Mouse (Mus musculus): ENCODE data around the gene Gm20481. TPM values are rescaled to one million over a fixed set of nuclear protein-coding genes. Genes with fewer than 3 reads are reported as not detected.
"Not testable (repeated sequence)": the region's sequence is repeated elsewhere in the genome, so short reads cannot be mapped to it uniquely, and the experiment has no call there.

The Gm20481 gene
- polyA plus RNA-seq, 1 experiment from 2014 or later = not detected

DNA sequence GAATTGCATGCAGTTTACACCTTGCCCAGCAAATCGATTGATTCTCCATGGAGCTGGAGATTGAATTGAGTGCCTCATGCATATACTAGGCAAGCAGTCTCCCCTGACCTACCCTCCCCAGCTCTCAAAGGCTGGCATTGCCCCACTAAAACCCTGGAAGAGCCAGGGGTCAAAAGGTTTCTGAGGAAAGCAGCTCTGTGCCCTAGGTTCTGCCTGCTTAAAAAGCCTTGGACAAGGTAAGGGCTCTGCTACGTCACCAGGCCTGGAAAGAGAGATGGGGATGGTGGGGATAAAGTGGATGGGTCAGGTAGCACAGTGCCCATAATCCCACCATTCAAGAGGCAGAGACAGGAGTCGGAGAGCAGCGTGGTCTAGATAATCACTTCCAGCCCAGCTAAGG is 14.9 kb upstream of the Gm20481 start:
- 79% methylated on average over 4 of the region's 4 CpGs for WGBS
- ATAC-seq (replicated peaks; ENCODE audit: low FRiP score, low TSS enrichment, low read depth) = no peak
- H3K36me3 ChIP-seq (ENCODE audit: control insufficient read depth, insufficient read depth, low read length) = peaks cover 17% of the 10 kb centered on the region
- H3K4me3 ChIP-seq (ENCODE audit: low read depth, low read length) = no peak overlapping the region
- no peaks in the 10 kb centered on the region for H3K9me3 ChIP-seq (ENCODE audit: control insufficient read depth, low read length)
- no peak overlapping the region for H3K4me2 ChIP-seq (ENCODE audit: low read length)
- peaks cover 4% of the 10 kb centered on the region; the same call in 1 of the 2 replicates for H3K4me1 ChIP-seq (replicated peaks; ENCODE audit: control insufficient read depth, insufficient read depth, low read length)
- no peak overlapping the region for H3K9ac ChIP-seq (ENCODE audit: low read length)
- H3K27ac ChIP-seq (ENCODE audit: low read depth) = no peak overlapping the region
- no peak for DNase-seq (ENCODE audit: low spot score)
- no peaks in the 10 kb centered on the region; the same call in 1 of the 2 replicates for H3K27me3 ChIP-seq (replicated peaks; ENCODE audit: control insufficient read depth, insufficient read depth, low read length)

DNA sequence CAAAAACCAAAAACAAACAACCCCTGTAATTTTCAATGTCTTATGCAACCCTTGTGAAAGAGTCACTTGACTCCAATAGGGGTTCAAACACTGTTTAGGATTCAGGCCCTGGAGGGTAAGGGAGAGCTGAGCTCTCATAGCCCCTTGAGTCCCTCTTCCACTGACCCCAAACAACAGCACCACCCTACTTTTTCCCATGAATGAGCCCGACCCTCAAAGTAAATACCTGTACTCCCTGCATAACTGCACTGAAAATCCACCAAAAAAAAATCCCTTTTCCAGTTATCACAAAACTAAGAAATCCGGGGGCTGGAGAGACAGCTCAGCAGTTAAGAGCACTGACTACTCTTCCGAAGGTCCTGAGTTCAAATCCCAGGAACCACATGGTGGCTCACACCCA is 13.8 kb upstream of the Gm20481 start:
- ATAC-seq (replicated peaks; ENCODE audit: low FRiP score, low TSS enrichment, low read depth) (no peak), DNase-seq (ENCODE audit: low spot score) (no peak)
- Histone ChIP-seq H3K27ac (ENCODE audit: low read depth) (no peak overlapping the region), H3K4me2 (ENCODE audit: low read length) (no peak overlapping the region), H3K9me3 (ENCODE audit: control insufficient read depth, low read length) (no peaks in the 10 kb centered on the region), H3K27me3 (replicated peaks; ENCODE audit: control insufficient read depth, insufficient read depth, low read length) (no peaks in the 10 kb centered on the region; the same call in 1 of the 2 replicates), H3K9ac (ENCODE audit: low read length) (no peak overlapping the region), H3K4me1 (replicated peaks; ENCODE audit: control insufficient read depth, insufficient read depth, low read length) (peaks cover 7% of the 10 kb centered on the region), H3K36me3 (ENCODE audit: control insufficient read depth, insufficient read depth, low read length) (peaks cover 6% of the 10 kb centered on the region), H3K4me3 (ENCODE audit: low read depth, low read length) (no peak overlapping the region)
- whole genome bisulfite sequencing = 80% methylated on average over 3 of the region's 3 CpGs

DNA sequence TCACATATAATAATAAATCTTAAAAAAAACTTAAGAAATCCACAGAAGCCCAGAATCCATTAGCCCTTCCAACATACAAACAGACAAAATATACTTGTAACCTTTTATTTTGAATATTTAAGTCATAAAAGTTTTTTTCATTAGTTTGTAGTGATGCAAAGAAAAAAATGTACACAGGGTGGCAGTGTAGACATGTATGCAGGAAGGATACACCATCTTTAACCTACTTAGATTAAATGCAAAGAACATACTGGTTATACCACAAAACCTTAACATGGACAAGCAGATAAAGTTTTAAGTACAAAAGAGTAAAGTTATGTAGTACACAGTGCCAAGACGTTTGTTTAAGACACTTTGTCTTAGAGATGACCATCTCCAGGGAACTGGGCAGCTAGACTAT is 13.4 kb upstream of the Gm20481 start:
- H3K27ac ChIP-seq (ENCODE audit: low read depth) = no peak overlapping the region
- H3K4me1 ChIP-seq (replicated peaks; ENCODE audit: control insufficient read depth, insufficient read depth, low read length) = peaks cover 5% of the 10 kb centered on the region
- H3K4me2 ChIP-seq (ENCODE audit: low read length) = no peak overlapping the region
- no peaks in the 10 kb centered on the region; the same call in 1 of the 2 replicates for H3K27me3 ChIP-seq (replicated peaks; ENCODE audit: control insufficient read depth, insufficient read depth, low read length)
- WGBS = 38% methylated on average over 1 of the region's 1 CpGs
- peaks cover 2% of the 10 kb centered on the region; the same call in 1 of the 2 replicates for H3K36me3 ChIP-seq (ENCODE audit: control insufficient read depth, insufficient read depth, low read length)
- no peak overlapping the region for H3K4me3 ChIP-seq (ENCODE audit: low read depth, low read length)
- no peaks in the 10 kb centered on the region for H3K9me3 ChIP-seq (ENCODE audit: control insufficient read depth, low read length)
- DNase-seq (ENCODE audit: low spot score) (no peak), ATAC-seq (replicated peaks; ENCODE audit: low FRiP score, low TSS enrichment, low read depth) (no peak)
- H3K9ac ChIP-seq (ENCODE audit: low read length) = no peak overlapping the region

DNA sequence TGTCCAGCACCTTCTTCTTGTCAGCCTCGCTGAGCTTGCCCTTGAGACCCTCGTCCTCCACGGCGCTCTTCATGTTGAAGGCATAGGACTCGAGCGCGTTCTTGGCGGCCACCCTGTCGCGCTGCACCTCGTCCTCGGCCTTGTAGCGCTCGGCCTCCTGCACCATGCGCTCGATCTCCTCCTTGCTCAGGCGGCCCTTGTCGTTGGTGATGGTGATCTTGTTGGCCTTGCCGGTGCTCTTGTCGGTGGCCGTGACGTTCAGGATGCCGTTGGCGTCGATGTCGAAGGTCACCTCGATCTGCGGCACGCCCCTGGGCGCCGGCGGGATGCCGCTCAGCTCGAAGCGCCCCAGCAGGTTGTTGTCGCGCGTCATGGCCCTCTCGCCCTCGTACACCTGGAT is 12.4 kb upstream of the Gm20481 start:
- H3K4me3 ChIP-seq (ENCODE audit: low read depth, low read length); H3K27ac ChIP-seq (ENCODE audit: low read depth); H3K36me3 ChIP-seq (ENCODE audit: control insufficient read depth, insufficient read depth, low read length); DNase-seq (ENCODE audit: low spot score); H3K4me2 ChIP-seq (ENCODE audit: low read length); H3K4me1 ChIP-seq (replicated peaks; ENCODE audit: control insufficient read depth, insufficient read depth, low read length); ATAC-seq (replicated peaks; ENCODE audit: low FRiP score, low TSS enrichment, low read depth); H3K9ac ChIP-seq (ENCODE audit: low read length); H3K27me3 ChIP-seq (replicated peaks; ENCODE audit: control insufficient read depth, insufficient read depth, low read length); H3K9me3 ChIP-seq (ENCODE audit: control insufficient read depth, low read length): not testable (repeated sequence)
- WGBS = 17% methylated on average over 16 of the region's 40 CpGs

DNA sequence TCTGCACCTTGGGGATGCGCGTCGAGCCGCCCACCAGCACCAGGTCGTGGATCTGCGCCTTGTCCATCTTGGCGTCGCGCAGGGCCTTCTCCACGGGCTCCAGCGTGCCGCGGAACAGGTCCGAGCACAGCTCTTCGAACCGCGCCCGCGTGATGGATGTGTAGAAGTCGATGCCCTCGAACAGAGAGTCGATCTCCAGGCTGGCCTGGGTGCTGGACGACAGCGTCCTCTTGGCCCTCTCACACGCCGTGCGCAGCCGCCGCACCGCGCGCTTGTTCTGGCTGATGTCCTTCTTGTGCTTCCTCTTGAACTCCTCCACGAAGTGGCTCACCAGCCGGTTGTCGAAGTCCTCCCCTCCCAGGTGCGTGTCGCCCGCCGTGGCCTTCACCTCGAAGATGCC is 11.7 kb upstream of the Gm20481 start:
- H3K36me3 ChIP-seq (ENCODE audit: control insufficient read depth, insufficient read depth, low read length); H3K9me3 ChIP-seq (ENCODE audit: control insufficient read depth, low read length); DNase-seq (ENCODE audit: low spot score); H3K9ac ChIP-seq (ENCODE audit: low read length); H3K4me2 ChIP-seq (ENCODE audit: low read length); H3K27ac ChIP-seq (ENCODE audit: low read depth); ATAC-seq (replicated peaks; ENCODE audit: low FRiP score, low TSS enrichment, low read depth); H3K27me3 ChIP-seq (replicated peaks; ENCODE audit: control insufficient read depth, insufficient read depth, low read length); H3K4me1 ChIP-seq (replicated peaks; ENCODE audit: control insufficient read depth, insufficient read depth, low read length); H3K4me3 ChIP-seq (ENCODE audit: low read depth, low read length): not testable (repeated sequence)
- 23% methylated on average over 23 of the region's 40 CpGs for WGBS

DNA sequence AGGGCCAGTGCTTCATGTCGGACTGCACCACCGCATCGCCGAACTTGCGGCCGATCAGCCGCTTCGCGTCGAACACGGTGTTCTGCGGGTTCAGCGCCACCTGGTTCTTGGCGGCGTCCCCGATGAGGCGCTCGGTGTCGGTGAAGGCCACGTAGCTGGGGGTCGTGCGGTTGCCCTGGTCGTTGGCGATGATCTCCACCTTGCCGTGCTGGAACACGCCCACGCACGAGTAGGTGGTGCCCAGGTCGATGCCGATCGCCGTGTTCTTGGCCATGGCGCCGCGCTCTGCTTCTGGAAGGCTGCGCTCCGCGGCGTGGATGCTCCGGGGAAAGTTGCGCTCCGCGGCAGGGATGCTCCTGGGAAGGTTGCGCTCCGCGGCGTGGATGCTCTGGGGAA is 11.0 kb upstream of the Gm20481 start:
- not testable (repeated sequence) for H3K4me1 ChIP-seq (replicated peaks; ENCODE audit: control insufficient read depth, insufficient read depth, low read length); H3K9ac ChIP-seq (ENCODE audit: low read length); H3K9me3 ChIP-seq (ENCODE audit: control insufficient read depth, low read length); H3K27me3 ChIP-seq (replicated peaks; ENCODE audit: control insufficient read depth, insufficient read depth, low read length); DNase-seq (ENCODE audit: low spot score); H3K27ac ChIP-seq (ENCODE audit: low read depth); H3K36me3 ChIP-seq (ENCODE audit: control insufficient read depth, insufficient read depth, low read length)
- WGBS = 4% methylated on average over 25 of the region's 47 CpGs
- Histone ChIP-seq H3K4me2 (ENCODE audit: low read length) (peak overlapping the region; percentile 76), H3K4me3 (ENCODE audit: low read depth, low read length) (peak overlapping the region; percentile 50; the same call in 1 of the 2 replicates)
- peak; percentile 30 for ATAC-seq (replicated peaks; ENCODE audit: low FRiP score, low TSS enrichment, low read depth)

DNA sequence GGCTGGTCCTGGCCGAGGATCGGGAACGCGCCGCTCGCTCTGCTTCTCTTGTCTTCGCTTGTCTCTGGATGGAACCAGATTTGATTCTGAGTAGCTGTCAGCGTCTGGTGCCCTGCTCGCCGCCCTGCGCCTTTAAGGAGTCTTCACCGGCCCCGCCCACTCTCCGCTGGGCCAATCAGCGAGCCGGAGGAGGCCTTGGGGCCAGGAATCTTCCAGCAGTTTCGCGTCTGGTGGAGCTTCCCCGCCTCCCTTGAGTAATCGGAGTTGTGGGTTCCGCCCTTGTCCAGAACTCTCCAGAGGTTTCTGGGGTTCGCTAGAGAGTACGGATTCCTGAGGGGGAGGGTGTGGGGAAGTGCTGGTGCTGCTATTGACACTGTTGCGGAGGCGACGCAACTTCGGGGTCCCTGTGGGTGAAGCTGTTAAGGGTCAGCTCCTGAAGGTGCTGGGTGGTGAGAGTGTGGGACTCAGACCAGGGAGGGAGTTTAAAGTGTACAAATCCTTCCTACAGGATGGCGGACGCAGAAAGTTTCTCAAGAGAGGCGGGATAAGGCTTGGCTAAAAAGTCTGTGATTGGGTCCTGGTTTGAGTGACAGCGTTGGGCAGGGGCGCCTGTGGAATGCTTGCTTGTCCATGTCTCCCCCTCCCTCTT is 10.5 kb upstream of the Gm20481 start, which contains the start of gene Hspa1b:
Hspa1b (minus strand) TSS at position 109 of the 649 bp plus-strand sequence.
- not testable (repeated sequence) for H3K36me3 ChIP-seq (ENCODE audit: control insufficient read depth, insufficient read depth, low read length); H3K4me1 ChIP-seq (replicated peaks; ENCODE audit: control insufficient read depth, insufficient read depth, low read length); H3K27me3 ChIP-seq (replicated peaks; ENCODE audit: control insufficient read depth, insufficient read depth, low read length); H3K9me3 ChIP-seq (ENCODE audit: control insufficient read depth, low read length)
- Histone ChIP-seq H3K4me3 (ENCODE audit: low read depth, low read length) (peak within 1 kb of the TSS; percentile 50), H3K9ac (ENCODE audit: low read length) (peak within 1 kb of the TSS; percentile 54), H3K4me2 (ENCODE audit: low read length) (peak within 1 kb of the TSS; percentile 76), H3K27ac (ENCODE audit: low read depth) (peak within 1 kb of the TSS; percentile 95)
- ATAC-seq (replicated peaks; ENCODE audit: low FRiP score, low TSS enrichment, low read depth) = peak; percentile 94
- under 1% methylated on average over 29 of the region's 32 CpGs for WGBS
- DNase-seq (ENCODE audit: low spot score) = peak; percentile 96

DNA sequence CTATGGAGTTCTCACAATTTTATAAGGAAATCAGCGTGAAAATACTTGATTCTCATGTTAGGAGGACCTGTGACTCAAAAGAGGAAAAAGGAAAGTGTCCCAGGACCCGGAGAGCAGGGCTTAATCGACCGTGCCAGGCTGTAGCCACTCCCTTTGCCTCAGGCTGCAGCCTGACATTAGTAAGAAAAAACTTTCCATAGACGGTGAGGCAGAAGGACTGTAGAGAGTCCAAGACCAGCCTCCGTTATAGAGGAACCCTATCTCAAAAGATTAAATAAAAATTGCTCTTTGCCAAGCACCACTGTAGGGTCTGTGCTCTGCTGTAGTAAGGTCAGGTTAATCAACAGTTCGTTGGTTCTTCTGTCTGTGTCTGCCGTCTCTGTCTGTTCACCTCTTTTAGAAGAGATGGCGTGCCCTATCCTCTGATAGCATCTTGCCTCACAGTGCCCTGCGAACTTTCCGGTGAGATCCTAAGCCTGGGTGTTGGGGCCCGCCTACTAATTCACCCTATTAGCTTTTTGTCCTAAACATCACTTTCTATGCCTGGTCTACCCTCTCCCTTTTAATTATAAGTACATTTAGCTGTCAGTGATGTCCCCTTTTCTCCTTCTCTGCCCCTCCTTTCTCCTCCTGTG is 9.7 kb upstream of the Gm20481 start:
- WGBS = 16% methylated on average over 12 of the region's 12 CpGs
- peaks cover 5% of the 10 kb centered on the region for H3K4me1 ChIP-seq (replicated peaks; ENCODE audit: control insufficient read depth, insufficient read depth, low read length)
- DNase-seq (ENCODE audit: low spot score) = no peak
- peak overlapping the region; percentile 54 for H3K9ac ChIP-seq (ENCODE audit: low read length)
- no peak; the same call in 1 of the 2 replicates for ATAC-seq (replicated peaks; ENCODE audit: low FRiP score, low TSS enrichment, low read depth)
- peak overlapping the region; percentile 50 for H3K4me3 ChIP-seq (ENCODE audit: low read depth, low read length)
- peak overlapping the region; percentile 76 for H3K4me2 ChIP-seq (ENCODE audit: low read length)
- H3K27me3 ChIP-seq (replicated peaks; ENCODE audit: control insufficient read depth, insufficient read depth, low read length) = no peaks in the 10 kb centered on the region; the same call in 1 of the 2 replicates
- H3K27ac ChIP-seq (ENCODE audit: low read depth) = peak overlapping the region; percentile 95
- no peaks in the 10 kb centered on the region for H3K36me3 ChIP-seq (ENCODE audit: control insufficient read depth, insufficient read depth, low read length)
- no peaks in the 10 kb centered on the region for H3K9me3 ChIP-seq (ENCODE audit: control insufficient read depth, low read length)

Data from intestine, embryonic 14.5 days (tissue).